Mouse (Mus musculus) left cerebral cortex, adult 2 months (tissue): ENCODE data around the gene Zfhx3. TPM values are rescaled to one million over a fixed set of nuclear protein-coding genes. Genes with fewer than 3 reads are reported as not detected.

Experiments
- DNase-seq, 2 experiments: peaks; one replicate each; pipeline ENCODE4 v3.0.0; 2021 to 2022; ENCODE audit warnings: low spot score in 2 of 2, mixed read lengths in 1 of 2; ENCODE audit errors: extremely low spot score in 1 of 2
- H3K27ac ChIP-seq: fragments of 200-600 bp; 2 replicates; pipeline ENCODE4 v1.8.1; 2022
- H3K4me3 ChIP-seq: fragments of 200-600 bp; 2 replicates; pipeline ENCODE4 v1.8.1; 2022
- CTCF ChIP-seq: fragments of 200-600 bp; IDR thresholded peaks from 2 replicates; pipeline ENCODE4 v1.8.1; 2022; ENCODE audit warnings: antibody characterized with exemption, mild to moderate bottlenecking, moderate library complexity
- intact Hi-C: fragments of 180-260 bp; cut with DNase I; formaldehyde crosslinking; loops from one replicate; pipeline ENCODE4 v1.15.1; 2025
- total RNA-seq, 2 experiments: library from RNA; stranded (reverse); gene quantifications; 2 replicates each; pipeline ENCODE4 v1.2.3; 2021

Gene Zfhx3
- total RNA-seq, 2 experiments from 2014 or later = 5.0 to 5.1 TPM

DNA sequence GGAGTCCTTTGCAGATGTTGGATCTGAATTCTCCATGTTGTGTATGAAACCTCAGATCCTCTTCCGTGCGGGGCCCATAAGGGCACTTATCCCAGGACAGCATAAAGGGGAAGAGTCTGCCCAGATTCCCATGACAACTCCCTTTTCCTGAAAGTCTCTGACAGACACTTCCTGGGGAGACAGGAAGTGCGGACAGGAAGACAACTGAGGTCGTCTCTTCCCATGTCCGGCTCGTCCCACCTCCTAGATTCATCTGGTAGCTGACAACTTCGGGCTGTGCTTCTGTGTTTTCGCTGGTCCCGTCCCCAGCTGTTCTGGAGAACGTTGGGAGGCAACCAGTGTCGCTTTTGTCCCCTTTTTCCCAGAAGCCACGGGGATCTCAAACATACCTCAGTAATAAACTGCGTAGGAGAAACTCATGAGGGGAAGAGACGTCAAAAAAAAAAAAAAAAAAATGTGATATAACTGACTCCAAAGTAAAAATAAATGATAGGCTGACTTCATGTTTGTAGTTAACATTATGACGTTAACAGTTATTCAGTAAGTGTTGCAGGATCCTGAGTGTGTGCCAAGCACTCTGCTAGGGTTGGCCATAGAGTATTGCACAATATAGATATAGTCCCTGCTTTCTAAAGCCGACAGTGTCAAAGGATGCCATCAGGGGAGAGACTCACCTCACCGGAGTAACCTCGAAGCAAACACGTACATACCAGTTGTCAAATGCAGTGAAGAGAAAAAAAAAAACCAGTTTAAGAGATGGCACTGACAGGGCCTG lies 653.5 kb downstream of the Zfhx3 start:
- TF ChIP-seq CTCF = no peak
- intact Hi-C loops = no loop called here
- no peak for DNase-seq
- Histone ChIP-seq H3K4me3 (no peak overlapping the region), H3K27ac (no peak overlapping the region)

DNA sequence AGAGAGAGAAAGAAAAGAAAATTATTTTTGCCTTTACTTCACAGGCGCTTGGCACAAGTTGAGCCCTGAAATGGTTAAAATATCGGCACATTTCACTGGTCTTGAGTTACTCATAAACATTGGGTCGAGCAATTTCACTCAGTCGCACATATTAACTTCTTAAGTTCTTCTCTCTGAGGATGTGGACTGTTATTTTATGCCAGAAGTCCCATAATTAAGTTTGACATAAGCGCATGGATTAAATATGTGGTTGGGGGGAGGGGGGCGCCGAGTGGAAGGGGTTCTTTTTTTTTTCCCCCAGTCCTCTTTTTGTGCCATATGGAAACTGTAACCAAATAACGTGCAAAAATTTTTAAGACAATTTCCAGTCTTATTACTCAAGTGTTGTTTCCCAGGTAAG lies 656.6 kb downstream of the Zfhx3 start:
- H3K27ac ChIP-seq = no peak overlapping the region
- no peak for TF ChIP-seq CTCF
- H3K4me3 ChIP-seq = no peak overlapping the region
- intact Hi-C loops = no loop called here
- no peak for DNase-seq

DNA sequence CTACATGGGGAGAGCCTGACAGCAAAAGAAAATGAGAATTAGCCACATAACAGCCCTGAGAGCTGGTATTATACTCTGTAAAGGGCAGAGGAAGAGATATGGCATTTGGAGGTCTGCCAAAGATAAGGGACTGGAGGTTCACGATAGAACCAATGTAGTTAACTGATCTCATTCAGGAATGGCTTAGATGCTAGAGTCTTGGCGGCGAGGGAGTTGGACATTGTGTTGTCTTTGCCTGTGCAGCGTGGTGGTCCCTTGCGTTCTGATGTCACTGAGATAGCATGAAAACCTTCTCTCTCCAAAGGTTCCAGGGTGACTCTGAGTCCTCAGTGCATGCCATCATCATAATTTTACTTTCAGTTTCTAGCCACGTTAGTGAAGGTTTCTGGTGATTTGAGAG lies 657.1 kb downstream of the Zfhx3 start:
- no peak for DNase-seq
- Histone ChIP-seq H3K4me3 (no peak overlapping the region), H3K27ac (no peak overlapping the region)
- intact Hi-C loops = no loop called here
- no peak for TF ChIP-seq CTCF

DNA sequence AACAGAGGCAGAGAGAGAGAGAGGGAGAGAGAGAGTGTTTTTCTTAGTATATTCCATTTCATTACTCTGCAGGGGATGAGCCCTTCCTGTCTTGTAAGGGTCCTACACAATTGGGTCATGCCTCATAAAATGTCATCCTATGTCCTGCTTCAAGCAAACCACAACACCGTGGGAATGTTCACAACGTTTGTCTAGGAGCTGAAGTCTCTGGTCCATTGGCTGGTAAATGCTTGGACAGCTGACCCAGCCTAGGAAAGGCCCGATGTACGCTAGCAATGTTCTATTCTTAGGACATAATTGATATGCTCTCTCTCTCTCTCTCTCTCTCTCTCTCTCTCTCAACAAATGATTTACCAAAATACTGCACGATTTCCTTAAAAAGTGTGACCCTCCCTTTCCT lies 666.2 kb downstream of the Zfhx3 start:
- intact Hi-C loops = no loop called here
- no peak for TF ChIP-seq CTCF
- no peak for DNase-seq
- Histone ChIP-seq H3K27ac (no peak overlapping the region), H3K4me3 (no peak overlapping the region)

DNA sequence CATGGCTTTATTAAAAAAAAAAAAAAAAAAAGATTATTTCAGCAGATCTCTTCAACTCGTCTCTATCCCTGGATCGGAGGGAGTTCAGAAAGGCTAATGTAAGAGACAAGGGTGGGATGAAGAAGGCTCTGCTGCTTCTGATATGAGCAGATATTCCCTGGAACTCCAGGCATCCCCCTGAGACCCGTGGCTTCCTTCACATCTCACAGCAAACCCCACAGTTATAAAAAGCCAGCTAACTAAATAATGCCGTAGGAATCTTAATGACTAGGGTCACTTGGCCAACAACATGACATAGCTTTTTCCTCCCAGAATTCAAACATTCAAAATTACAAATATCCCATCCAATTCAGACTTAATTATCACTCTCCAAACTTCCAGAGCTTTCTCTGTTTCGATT lies 666.7 kb downstream of the Zfhx3 start:
- no peak for TF ChIP-seq CTCF
- Histone ChIP-seq H3K4me3 (no peak overlapping the region), H3K27ac (no peak overlapping the region)
- intact Hi-C loops = no loop called here
- DNase-seq = no peak

DNA sequence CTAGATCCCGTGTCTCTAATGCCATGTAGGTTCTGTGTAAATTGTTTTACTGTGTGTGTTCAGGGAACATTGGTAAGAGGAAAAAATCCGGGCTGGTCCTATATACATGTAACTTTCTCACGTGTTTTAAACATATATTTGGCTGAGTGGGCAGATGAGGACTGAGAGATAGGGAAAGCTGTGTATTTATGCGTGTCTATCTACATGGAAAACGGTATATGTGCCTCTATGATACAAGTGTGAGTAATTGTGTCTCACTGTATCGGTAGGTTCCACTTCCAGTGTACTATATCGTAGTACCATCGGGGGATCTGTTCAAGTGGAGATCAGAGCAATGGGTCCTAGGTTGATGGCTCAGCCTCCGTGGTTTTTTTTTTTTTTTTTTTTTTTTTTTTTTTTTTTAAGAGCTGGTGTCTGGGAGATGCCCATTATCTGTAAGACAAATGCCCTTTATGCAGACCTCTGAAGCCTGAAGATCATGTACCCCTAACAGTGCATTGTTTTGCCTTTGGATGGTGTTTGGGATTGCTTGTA lies 668.8 kb downstream of the Zfhx3 start:
- intact Hi-C loops = no loop called here

DNA sequence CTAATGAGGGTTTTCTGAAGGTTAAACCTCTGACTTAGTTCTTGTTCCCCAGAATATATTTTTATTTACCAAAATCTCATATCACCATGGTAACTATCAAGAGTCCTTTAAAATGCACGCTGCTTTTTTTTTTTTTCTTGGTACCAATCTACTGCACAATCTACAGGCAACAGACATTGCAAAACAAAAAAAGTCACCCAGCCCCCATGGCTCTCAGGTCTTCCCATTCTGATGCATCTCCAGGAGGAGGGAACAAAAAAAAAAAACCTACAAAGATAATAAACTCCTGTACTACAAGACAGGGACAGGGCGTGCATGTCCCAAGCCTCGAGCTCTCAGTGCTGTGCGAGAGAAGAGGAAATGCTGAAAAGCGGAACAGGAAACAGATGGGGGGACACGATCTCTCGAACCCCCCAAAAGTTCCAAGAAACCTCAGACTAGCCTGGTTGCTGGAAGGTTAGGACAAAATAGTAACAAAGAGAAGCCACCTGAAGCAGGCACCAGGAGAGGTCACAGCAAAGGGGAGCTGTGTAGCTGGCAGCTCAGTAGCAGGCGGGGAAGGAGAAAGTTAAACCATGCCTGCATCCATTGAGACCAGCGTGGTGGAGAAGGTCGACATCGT lies 669.5 kb downstream of the Zfhx3 start:
- H3K27ac ChIP-seq = no peak overlapping the region
- no peak for TF ChIP-seq CTCF
- intact Hi-C loops = no loop called here
- no peak overlapping the region for H3K4me3 ChIP-seq
- DNase-seq = no peak

More for the DNA sequence above, 668.8 kb downstream of the Zfhx3 start:
- DNase-seq = no peak
- no peak overlapping the region for H3K4me3 ChIP-seq
- H3K27ac ChIP-seq = no peak overlapping the region
- TF ChIP-seq CTCF = no peak

DNA sequence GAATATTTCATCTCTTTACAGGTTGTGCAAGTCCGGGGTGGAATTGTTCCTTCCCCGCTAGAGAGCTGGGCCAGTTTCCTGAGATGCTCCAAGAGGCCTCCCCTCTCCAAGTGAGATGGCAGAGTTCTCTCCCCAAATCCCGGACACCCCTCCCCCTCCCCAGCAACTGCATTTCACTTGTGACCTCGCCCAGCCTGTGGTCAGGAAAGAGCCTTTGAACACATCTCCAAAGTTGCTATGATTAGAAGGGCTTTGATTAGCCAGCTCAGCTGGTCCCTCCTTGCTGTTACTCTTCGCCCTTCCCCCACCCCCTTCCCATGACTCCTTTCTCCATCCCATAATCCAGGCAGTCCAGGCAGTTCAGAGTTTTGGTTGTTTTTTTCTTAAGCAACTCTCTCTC lies 670.4 kb downstream of the Zfhx3 start:
- no peak for DNase-seq
- Histone ChIP-seq H3K4me3 (no peak overlapping the region), H3K27ac (no peak overlapping the region)
- no peak for TF ChIP-seq CTCF
- intact Hi-C loops = no loop called here

DNA sequence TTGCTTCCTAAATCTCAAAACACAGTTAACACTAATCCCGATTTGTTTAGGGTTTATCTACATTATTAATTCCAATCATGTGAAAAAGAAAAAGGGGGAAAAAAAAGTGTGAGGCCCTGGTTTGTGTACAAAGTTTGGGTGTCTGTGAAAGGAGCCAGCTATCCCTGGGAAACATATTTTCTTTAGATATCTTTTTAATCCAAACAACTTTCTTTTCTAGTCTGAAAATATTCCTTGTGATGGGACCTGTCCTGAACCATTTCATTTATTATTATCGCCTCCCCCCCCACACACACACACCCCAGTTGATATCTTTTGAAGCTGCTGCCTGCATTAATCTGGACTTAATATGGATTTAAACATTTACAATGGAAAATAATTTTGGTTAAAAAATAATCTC lies 670.8 kb downstream of the Zfhx3 start:
- no peak for DNase-seq
- Histone ChIP-seq H3K27ac (no peak overlapping the region), H3K4me3 (no peak overlapping the region)
- intact Hi-C loops = no loop called here
- TF ChIP-seq CTCF = no peak

DNA sequence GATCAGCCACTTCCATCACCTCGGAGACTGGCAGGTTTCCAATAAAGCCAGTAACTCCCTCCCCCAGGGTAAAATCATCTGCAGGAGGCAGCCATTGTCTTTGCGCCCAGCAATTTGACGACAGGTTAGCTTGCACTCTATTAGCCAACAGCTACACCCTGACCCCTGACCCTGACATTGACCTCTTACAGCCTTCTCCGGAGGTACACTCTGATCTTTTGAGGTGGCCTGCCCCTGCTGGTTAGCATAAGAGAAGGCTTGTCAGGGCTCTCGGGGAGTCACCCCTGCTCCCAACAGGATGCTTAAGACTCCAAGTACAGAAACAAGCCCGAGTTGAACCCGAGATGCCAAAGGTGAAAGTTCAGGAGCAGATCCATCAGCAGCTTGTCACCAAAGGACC lies 678.9 kb downstream of the Zfhx3 start:
- no peak for TF ChIP-seq CTCF
- Histone ChIP-seq H3K4me3 (no peak overlapping the region), H3K27ac (no peak overlapping the region)
- no peak for DNase-seq
- intact Hi-C loops = no loop called here

DNA sequence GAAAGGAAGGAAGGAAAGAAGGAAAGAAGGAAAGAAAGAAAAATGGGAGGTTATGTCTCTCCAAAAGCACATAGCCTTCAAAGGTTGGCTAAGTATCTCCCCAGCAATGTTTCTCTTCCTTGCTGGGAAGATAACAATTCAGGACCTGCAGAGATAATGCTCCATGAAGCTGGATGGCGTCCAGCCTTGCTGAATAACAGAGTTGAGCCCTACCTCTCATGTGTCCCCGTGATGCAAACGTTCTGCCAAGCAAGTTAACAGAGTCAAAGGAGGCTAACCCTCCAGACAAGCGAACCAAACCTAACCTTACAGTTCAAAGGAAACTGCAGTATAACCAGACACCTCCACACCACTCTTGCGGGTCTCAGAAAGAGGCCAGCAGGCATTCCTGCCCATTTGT lies 681.2 kb downstream of the Zfhx3 start:
- intact Hi-C loops = no loop called here
- Histone ChIP-seq H3K4me3 (no peak overlapping the region), H3K27ac (no peak overlapping the region)
- DNase-seq = no peak
- TF ChIP-seq CTCF = no peak

DNA sequence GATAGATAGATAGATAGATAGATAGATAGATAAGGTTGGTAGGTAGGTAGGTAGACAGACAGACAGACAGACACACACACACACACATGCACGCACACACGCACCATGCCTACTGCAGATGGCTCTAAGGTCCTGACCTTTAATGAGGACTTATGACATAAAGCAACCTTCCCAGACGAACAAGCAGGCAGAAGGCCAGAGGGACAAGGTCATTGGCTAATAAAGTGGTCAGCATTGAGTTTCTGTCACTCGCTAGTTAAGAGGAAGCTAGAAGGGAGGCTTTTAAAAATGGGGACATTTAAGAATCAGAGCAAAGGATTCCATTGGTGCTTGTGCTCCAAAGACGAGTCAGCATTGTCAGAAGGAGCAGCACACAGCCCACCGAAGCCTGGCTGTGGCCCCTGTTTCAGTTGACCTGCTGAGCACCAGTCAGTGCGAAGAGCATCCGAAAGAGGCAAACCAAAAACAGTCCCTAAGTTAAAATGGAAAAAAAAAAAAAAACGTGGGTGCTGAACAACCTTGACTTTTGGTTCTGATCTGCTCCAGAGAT lies 683.2 kb downstream of the Zfhx3 start:
- no peak for DNase-seq
- TF ChIP-seq CTCF = no peak
- intact Hi-C loops = no loop called here
- H3K4me3 ChIP-seq = no peak overlapping the region
- no peak overlapping the region for H3K27ac ChIP-seq
